Mouse (Mus musculus): Measurements from ENCODE around the gene Depdc5.
"Not testable (repeated sequence)": the region's sequence is repeated elsewhere in the genome, so short reads cannot be mapped to it uniquely, and the experiment has no call there.

Gene Depdc5

DNA sequence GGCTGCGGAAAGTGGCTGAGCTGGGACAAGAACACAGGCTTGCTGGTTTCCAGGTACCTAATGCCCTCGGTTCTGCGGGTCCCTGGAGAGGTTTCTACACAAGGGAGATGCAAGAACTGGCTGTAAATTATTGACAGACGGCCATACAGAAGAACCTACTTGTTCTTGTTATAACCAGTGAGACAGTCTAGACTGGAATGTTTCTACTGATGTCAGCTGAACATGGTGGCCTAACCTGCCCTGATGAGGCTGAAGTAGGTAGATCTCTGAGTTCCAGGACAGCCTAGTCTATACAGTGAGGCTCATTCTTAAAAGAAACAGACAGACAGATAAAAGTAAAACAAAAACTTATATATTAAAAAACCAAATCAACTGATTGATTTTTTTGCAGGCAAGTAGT is 140.6 kb downstream of the Depdc5 start:
- DNase-seq, result no peak

DNA sequence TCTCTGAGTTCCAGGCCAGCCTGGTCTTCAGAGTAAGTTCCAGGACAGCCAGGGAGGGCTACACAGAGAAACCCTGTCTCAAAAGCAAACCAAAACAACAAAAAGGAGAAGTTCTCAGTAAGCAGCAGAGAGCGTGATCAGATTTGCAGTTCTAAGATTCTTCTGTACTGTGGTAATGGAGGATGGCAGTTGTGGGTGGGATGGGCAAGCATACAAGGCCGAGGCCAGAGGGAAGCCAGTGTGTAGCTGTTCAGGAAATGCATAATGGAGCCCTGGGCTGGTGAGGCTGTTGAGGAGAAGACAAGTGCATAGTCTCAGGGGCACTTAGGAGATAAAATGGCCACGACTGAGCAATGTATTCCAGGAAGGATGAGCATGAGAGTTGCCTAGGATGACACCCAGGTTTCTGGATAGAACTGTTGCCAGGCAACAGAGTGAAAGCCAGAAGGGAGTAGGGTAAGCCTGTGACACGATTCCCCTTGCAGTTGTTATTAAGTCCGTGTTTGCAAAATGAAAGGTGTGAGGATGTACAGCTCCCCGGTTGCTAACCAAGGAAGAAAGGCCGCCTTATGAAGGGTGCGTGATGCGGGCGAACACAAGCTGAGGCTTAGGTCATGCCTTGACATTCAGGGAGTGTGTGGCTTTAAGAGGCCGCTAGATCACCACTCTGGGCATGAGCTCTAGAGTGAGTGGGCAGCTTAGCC is 142.1 kb downstream of the Depdc5 start:
- no peak for DNase-seq

DNA sequence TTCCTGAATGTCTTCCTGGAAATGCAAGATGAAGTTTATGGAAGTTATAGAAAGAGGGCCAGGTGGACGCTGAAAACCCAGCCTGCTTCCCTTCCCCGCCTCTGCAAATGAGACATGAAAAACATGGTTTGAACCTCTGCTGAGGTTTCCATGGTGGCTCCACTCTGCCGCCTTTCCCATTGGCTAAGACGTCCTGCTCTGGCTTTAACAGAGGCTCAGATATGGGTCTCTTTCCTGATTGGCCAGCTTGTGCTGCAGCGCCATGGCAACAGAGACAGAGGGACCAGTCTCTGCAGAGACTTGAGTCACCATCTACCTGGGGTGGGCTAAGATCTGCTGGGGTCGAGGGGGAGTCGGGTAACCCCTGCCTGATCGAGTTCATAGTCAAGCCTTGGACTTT is 143.2 kb downstream of the Depdc5 start:
- no peak for DNase-seq

DNA sequence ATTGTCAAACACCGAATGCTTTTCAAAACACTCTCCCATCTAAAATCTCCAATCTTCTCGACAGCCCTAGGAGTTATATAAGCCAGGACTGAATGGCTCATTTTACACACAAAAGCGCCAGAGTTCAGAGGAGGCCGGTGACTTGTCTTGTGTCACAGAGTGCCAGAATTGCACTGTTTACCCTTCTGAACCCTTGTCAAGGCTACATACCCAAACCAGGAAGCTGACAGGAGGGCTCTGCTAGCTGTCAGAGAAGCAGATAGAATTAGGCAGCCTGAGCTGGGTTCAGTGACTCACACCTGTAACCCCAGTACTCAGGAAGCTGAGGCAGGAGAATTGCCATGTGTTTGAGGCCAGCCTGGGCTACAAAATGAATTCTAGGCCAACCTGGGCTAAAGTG is 143.9 kb downstream of the Depdc5 start:
- DNase-seq, result no peak

DNA sequence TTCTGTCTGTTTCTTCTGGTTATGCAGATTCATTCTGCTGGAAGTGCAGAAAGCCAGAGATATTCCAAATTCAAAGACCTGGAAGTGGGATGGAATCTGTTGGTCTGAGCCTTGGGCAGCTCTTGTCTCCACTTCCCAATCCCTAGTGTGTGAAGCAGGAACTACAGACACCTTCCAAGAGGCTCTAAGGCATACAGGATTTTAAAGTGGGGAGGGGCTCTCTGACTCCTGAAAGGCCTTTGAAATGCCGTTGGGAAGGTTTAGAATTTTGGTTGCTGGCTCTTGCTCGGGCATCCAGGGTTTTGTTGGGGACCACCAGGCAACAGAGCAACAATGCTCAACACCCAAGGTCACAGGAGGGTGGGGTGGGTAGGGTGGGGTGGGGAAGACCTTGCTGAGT is 145.8 kb downstream of the Depdc5 start:
- no peak for DNase-seq

DNA sequence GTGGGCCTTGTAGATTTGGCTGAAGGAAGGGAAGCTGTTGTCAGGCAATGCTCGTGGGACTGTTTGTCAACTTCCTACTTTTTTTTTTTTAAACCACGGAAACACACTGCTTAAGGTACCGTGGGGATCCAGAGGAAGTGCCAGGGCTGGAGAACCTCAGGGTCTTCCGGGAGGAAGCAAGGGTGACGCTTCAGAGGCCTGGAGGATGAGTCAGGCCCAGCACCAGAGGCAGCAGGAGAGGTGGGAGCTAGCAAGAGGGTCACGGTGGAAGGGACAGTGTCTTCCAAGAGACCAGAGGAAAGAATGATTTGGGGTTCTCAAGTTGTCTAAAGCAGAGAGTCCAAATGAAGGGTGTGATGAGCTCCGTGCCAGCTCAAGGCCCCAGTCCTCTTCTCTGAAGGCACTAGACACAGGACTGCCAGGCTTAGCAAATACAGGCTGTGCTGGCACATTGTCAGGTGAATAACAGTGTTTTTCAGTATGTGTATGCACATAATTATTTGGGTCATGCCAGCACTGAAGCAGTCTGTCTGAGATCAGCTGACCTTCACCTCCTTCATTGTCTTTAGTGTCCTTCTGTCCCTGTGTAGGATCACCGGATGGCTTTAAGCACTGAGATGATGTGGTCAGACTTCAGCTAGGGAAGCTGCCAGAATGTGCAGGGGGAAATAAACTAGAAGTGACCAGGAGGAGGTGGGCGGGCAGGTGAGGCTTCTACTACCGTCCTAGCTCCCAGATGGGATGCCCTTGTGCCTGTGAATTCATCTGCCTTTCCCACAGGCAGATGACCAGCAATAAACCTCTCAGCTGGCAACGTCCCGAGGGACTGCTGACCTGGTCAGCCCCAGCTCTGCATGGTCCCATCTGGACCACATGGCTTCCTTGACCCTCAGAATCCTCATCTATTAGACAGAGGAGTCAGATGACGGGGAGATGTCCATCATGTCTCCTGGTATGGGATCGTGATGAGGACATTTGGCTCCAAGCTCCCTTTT is 146.6 kb downstream of the Depdc5 start:
- no peak for DNase-seq

DNA sequence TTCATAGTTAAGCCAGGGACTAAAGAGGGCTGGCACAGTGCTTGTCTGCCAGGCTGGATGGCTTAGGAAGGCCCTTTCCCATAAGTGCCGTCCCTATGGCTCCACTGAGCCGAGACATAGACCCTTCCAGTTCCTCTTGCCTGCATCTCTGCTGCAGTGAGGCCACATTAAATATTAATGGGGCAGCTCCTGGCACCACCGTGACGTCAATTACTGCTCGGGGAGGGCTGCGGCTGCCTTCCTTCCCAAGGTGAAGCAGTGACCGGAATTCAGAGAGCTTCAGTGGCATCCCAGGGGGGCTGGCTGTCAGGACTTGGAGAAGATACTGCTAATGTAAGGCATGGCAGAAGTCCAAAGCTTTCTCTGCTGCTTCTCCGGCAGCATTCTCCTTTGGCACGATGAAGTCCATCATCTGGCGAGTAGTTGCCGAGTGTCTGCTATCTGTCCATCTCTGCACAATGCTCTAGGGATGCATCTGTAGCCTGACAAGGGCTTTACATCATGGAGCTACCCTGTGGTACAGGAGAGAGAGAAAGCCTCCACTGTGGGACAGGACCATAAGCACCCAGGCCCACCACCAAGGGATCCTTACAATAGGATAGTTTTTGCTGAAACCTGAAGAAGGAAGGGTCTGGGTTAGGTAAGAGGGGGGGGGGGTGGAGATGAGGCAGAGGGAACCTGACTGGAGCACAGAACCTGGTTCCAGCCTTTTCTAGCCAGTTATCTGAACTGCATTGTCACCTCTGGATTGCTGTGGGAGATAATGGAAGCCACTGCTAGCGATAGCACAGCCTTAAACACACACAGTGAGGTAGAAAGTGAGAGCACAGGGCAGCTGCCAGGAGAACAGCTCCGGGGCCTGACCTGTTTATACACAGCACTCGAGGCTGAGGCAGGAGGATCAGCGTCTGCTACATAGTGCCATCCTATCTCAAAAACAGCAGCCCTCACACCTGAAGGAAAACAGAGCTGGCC is 147.9 kb downstream of the Depdc5 start:
- no peak for DNase-seq

DNA sequence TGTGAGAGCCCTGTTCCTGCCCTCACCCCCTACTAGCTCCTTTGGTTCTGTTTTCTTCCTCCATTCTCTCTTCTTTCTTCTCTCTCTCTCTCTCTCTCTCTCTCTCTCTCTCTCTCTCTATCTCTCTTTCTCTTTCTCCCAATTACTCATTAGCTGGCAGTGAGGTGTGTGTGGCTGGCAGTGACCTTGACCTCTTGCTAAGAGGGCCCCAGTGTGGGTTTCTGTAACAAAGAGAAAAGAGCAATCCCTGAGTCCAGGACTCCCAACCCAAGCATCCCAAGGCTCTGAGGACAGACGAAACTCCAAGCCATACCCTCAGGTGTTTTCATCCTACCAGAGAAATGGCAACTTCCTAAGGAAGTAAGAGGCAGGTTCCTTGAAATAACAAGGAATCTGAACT is 150.6 kb downstream of the Depdc5 start:
- no peak for DNase-seq

DNA sequence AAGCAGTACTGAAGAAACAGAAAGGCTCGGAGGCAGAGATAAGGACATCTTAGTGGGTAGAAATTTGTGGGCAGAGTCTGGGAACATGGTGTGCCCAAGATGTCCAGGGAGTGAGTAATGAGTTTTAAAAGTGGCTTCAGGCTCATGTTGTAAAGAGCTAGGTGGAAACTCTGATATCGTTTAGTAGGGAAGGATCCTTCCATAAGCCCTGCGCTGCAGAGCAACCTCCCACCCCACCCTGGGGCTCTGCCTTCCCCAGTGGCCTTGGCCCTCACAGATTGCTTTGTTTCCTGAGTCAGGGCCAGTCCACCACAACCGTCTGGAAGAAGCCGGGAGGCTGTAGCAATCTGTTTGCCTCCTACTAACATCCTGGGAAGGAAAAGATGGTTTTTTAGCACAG is 152.1 kb downstream of the Depdc5 start:
- no peak for DNase-seq

DNA sequence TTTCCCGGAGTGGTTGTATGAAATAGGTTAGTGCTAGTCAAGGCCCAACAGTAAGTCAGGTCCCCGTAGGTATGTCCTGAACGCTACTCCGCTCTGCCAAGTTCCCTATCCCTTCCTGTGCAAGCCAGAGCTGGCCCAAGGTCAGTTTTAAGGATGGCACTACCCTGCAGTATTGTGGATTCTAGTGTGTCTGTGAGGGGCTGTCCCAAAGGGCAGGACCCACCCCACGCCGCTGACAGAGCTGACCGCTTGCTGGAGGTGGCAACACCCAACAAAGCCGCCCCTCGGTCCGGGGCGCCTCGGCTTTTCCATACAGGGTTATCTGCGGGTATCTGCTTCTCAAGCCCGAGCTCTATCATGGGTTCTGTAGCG is 154.7 kb downstream of the Depdc5 start:
- DNase-seq, result no peak

DNA sequence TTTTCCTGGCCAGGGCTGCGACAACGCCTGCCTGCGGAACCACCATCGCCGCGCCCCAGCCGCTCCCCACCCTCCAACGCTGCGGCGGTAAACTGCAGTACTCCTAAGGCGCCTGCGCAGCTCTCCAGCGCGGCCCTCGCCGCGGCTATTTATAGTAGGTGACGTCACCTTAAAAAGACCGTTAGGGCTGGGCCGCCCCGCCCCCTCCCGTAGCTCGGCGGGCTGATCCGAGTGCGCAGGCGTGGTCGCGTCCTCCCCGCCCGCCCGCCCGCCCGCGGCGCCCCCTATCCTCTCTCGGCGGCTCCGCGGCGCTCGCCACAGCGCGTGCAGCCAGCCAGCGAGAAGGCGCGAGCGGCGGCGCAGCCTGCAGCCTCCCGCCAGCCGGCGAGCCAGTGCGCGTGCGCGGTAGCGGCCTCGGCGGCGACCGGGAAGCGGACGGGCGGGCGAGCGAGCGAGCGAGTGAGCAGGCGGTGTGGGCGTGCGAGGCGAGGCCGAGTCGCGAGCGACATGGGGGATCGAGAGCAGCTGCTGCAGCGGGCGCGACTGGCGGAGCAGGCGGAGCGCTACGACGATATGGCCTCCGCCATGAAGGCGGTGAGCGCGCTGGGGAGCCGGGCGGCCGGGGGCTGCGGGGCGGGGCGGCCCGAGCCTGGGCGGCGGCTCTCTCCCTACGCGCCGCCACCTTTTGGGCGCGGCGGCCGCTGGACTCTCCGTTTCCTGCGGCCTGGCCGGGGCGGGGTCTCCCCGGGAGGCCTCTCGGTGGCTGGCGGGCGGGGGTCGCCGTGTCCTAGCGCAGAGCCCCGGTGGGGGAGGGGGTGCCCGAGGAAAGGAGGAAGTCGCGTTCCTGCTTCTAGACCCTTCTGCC is 155.3 kb downstream of the Depdc5 start, which contains the start of gene Ywhah:
Gene Ywhah, plus strand, starts transcription at position 256 of the 865 bp plus-strand sequence.
- peak; percentile 94 for DNase-seq

DNA sequence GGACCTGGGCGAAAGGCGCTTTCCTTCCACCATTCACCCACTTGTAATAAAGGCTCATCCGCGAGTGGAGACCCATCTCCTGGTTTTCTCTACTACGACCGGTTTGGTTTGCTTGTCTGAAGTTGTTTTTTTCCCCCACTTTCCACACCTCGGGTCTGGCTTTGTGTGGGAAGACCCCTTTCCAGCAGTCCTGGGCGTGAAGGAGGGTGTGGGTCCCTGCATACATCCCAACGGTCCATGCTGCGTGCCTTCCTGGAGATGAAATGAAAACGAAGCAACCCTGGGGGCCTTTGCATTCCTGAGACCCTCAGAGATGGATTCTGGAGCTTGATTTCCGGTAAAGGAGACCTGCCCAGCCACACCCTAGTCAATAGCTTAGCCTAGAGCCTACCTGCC is 155.9 kb downstream of the Depdc5 start:
- no peak for DNase-seq

DNA sequence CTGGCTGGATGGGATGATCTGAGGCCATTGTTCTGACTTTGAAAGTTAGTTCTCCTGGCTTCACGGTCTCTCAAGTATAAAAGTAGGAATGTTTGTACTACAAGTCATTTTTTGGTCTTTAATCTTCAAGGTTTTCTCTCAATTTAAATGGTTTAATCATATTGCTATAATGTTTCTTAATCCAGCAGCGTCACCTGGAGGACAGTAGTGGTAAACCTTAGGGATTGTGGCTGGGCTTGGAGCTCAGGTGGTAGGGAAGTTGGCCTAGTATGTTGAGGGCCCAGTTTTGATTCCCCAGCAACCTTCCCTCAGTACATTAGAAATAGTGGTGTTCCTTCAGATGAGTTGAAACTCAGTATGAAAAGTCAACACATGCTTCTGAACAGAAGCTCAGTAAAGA is 158.1 kb downstream of the Depdc5 start:
- DNase-seq, result no peak

DNA sequence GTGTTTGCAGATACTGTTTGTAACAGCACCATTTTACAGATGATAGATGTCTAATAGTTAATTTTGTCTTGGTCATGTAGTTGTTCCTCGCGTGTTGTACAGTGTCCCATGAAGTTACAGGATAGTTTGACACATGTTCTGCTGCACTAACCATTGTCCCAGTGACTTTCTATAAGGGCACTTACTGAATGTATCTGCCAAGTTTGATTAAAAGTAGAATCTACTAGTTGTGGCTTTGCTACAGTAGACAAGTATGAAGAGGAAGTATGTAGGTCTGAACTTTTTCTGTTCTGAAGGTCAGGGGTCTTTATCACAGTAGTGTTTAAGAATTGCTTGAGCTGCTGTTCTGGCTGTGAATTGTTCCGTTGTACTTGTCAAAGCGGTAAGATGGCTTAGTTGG is 159.8 kb downstream of the Depdc5 start:
- DNase-seq, result no peak

DNA sequence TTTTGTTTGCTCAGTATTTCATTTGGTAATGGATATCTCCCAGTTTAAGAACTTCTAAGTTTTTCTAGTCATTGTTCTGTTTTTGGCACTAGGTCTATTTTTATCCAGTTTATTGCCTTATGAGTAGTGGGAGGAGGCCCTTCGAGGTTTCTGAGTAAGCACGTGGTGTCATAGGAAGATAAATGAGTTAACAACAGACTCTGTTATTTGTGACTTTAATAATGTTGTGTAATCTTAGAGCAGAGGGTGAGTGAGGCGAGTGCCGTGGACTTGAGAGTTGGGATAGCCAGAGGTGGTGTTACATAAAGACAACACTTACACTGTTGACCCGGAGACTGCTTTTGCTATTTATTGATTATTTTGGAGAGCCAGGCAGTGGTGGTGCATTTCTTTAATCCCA is 161.0 kb downstream of the Depdc5 start:
- DNase-seq, result no peak

DNA sequence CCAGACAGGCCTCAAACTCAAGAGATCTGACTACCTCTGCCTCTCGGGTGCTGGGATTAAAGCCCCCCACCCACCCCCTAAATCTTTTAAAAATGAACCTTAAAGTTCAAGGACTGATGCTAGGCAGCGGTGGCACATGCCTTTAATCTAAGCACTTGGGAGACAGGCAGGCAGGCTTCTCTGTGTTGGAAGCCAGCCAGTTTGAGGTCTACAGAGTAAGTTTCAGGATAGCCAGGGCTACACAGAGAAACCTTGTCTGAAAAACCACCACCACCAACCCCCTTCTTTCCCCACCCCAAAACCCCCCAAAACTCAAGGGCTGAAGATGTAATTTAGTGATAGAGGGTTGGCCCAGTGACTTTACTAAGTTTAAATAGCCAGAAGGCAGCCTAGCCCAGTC is 165.2 kb downstream of the Depdc5 start:
- DNase-seq, result no peak

DNA sequence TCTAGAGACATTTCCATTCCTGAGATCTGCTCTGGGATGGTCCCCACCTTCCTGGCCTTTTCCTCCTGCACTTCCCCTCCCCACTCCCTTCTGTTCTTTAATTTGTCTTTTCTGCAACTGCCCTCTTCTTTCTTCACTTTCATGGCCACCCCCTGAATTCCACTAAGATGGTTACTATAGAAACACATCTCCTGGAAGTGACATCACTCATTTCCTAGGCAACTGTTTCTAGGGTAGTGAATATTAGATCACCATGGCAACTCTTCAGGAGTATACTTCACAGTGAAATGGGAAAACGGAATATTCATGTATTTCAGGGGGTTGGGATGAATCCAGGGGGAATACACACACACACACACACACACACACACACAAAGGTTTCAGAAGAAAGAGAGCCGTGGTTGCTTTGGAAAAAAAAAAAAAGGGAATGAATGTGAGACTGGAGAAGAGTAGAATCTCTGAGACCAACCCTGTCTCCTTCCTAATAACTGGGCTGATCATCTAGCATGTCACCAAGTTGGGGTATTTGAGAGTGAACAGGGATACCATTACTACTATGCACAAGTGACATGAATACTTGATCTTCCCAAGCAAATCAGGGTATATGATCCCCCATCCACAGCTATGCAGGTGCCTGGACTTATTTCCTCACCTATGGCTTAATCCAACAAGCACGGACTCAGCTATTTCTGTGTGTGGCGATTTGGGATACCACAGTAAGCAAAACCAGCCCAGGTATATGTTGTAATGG is 167.1 kb downstream of the Depdc5 start:
- DNase-seq, result no peak

DNA sequence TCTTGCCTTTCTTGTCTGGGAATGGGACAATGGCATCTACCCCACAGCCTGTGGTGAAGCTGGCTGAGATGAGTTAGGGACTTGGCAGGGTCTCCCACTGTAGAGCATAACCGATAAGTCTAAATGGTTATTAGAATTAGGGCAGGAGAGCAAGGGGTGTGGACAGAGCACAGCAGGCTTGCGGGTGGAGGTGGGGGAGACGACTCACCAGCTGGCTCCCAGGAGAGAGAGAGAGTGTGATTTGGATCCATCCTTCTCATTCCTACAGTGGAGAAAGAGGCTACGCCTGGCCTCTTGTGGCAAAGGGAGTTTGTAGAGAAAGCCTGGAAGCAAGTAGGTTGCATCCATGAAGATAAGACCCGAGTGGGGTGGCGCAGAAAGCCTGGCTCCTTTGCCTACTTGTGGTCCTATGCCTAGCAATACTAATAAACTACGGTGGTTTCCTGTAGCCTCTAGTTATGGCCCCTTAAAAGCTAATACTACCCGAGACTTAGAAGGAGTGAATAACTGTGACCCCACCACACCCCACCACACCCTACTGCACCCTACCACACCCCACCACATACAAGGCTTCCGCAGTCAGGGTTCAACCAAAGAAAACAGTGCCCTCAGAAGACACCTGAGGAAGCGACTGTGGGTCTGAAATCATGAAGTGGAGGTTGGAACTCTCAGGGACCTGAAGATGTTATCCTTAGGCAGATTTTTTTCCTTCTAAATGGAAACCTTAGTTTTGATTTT is 168.7 kb downstream of the Depdc5 start:
- no peak for DNase-seq

DNA sequence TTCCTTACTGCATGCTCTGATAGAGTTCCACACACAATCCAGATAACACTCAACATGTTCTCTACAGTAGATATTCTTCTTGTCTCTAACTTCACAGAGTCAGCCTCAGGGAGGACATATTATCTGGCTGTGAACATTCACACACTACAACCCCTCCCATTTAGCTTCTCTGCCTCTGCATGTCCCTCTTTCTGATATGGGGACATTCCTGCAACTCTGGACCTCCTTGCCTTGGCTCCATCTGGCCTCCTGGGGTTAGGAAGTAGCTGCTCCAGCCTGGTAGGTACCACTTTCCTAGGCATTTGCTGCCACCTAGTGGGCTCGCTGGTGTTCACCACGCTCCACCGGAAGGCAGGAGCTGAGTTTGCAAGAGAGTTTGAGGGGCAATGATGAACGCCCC is 169.6 kb downstream of the Depdc5 start:
- DNase-seq, result peak; percentile 40 to 46

DNA sequence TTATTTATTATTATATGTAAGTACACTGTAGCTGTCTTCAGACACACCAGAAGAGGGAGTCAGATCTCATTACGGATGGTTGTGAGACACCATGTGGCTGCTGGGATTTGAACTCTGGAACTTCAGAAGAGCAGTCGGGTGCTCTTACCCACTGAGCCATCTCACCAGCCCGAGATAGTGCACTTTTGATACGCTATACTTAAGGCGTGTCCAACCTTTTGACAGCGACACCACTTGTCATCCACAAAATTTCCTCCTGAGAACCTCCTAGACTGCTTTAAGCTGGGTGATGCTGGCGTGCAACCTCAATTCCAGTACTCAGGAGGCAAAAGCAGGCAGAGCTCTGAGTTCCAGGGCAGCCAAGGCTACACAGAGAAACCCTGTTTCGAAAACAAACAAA is 170.1 kb downstream of the Depdc5 start:
- DNase-seq, result not testable (repeated sequence)
